Mouse (Mus musculus): Measurements from ENCODE around the gene Gm20431. TPM values are rescaled to one million over a fixed set of nuclear protein-coding genes. Genes with fewer than 3 reads are reported as not detected.

The Gm20431 gene
- polyA plus RNA-seq, 1 experiment from 2014 or later = 8.2 TPM

DNA sequence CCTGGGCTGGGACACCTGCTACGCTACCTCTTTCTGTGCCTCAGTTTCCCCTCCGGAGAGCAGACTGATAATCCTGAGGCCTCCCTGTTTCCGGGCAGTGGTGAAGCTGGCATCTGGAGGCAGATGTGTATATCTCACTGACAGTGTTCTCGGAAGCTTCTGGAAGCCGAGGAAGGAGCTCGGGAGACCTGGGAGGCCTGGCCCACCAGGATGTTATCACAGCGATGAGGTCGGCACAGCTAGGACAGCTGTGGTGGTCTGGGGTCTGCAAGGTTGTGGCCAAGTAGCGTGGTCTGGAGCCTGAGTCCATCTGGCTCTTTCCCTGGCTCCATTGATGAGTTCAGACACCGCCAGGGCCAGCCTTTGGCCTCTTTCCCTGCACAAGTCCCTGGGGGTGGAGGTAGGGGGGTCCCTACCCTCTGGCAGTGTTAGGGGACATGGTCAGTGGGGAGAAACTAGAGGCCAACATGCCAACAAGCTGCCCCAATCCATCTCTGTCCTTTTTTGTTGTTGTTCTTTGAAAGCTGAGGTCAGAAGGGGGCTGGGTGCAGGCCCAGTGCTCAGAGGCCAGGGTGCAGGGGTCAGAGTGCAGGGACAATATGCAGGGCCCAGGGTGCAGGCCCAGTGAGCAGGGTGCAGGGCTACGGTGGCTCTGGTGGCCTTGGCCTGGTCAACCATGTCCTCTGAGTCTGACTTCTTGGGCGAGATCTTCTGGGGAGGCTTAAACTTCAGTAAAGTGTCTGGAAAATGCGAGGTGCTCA, 96.6 kb downstream of the Gm20431 start:
- H3K27me3 ChIP-seq (replicated peaks; ENCODE audit: control insufficient read depth, insufficient read depth, low read length) = no peaks in the 10 kb centered on the region; the same call in 1 of the 2 replicates
- H3K36me3 ChIP-seq (ENCODE audit: control insufficient read depth, insufficient read depth) = no peaks in the 10 kb centered on the region
- H3K9me3 ChIP-seq (ENCODE audit: control insufficient read depth, low read length) = no peaks in the 10 kb centered on the region
- 89% methylated on average over 13 of the region's 13 CpGs for WGBS
- no peak overlapping the region for H3K4me3 ChIP-seq (replicated peaks; ENCODE audit: low read length)
- no peak for ATAC-seq
- H3K9ac ChIP-seq (replicated peaks; ENCODE audit: low read depth, low read length) = no peak overlapping the region
- H3K4me2 ChIP-seq (ENCODE audit: low read length) = no peak overlapping the region
- peaks cover 20% of the 10 kb centered on the region for H3K4me1 ChIP-seq (replicated peaks; ENCODE audit: control insufficient read depth, insufficient read depth, low read length)
- no peak overlapping the region for H3K27ac ChIP-seq (ENCODE audit: low read length)

DNA sequence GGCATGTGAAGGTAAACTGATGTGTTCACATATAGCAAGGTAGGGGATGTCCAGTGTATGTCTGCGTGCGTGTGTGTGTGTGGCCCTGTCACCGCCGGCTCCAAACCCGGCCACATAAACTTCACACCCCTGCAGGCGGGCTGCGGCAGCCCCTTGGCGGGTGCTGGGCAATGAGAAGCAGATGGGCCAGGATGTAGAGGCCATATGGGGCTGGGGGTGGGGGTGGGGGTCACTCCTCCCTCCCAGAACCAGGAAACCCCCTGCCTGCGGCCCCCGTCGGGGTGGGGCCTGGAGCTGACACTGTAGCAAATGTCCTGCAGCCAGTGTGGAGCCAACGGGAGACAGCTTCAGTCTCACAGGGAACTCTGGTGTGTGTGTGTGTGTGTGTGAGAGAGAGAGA, 97.6 kb downstream of the Gm20431 start:
- no peaks in the 10 kb centered on the region; the same call in 1 of the 2 replicates for H3K27me3 ChIP-seq (replicated peaks; ENCODE audit: control insufficient read depth, insufficient read depth, low read length)
- no peaks in the 10 kb centered on the region for H3K9me3 ChIP-seq (ENCODE audit: control insufficient read depth, low read length)
- H3K4me3 ChIP-seq (replicated peaks; ENCODE audit: low read length) = no peak overlapping the region
- 51% methylated on average over 12 of the region's 12 CpGs for WGBS
- H3K4me2 ChIP-seq (ENCODE audit: low read length) = no peak overlapping the region
- H3K9ac ChIP-seq (replicated peaks; ENCODE audit: low read depth, low read length) = no peak overlapping the region
- peaks cover 25% of the 10 kb centered on the region for H3K4me1 ChIP-seq (replicated peaks; ENCODE audit: control insufficient read depth, insufficient read depth, low read length)
- no peak overlapping the region for H3K27ac ChIP-seq (ENCODE audit: low read length)
- ATAC-seq = peak; percentile 28; the same call in 1 of the 2 replicates
- no peaks in the 10 kb centered on the region for H3K36me3 ChIP-seq (ENCODE audit: control insufficient read depth, insufficient read depth)

DNA sequence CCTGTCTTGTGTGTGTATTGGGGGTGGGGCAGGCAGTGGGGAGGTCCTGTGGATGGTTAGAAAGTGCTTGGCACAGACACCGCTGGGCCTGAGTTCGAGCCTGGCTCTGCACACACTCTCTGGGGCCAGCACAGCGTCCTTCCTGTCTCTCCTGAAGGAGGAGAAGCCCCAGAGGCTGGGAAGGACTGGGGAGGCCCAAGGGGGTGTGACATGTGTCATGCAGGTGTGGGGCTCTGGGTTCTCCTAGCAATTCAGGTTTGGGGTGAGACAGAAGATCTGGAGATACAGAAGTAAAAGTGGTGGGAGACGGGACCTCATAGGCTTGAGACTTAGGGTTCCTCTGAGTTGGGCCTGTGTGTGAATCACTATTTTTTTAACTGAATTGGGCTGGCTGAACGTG, 98.3 kb downstream of the Gm20431 start:
- WGBS = 78% methylated on average over 5 of the region's 5 CpGs
- H3K4me2 ChIP-seq (ENCODE audit: low read length) = no peak overlapping the region
- H3K4me1 ChIP-seq (replicated peaks; ENCODE audit: control insufficient read depth, insufficient read depth, low read length) = peaks cover 25% of the 10 kb centered on the region
- no peak overlapping the region for H3K4me3 ChIP-seq (replicated peaks; ENCODE audit: low read length)
- no peak overlapping the region for H3K9ac ChIP-seq (replicated peaks; ENCODE audit: low read depth, low read length)
- ATAC-seq = no peak
- no peaks in the 10 kb centered on the region; the same call in 1 of the 2 replicates for H3K27me3 ChIP-seq (replicated peaks; ENCODE audit: control insufficient read depth, insufficient read depth, low read length)
- H3K27ac ChIP-seq (ENCODE audit: low read length) = no peak overlapping the region
- no peaks in the 10 kb centered on the region for H3K36me3 ChIP-seq (ENCODE audit: control insufficient read depth, insufficient read depth)
- no peaks in the 10 kb centered on the region for H3K9me3 ChIP-seq (ENCODE audit: control insufficient read depth, low read length)

DNA sequence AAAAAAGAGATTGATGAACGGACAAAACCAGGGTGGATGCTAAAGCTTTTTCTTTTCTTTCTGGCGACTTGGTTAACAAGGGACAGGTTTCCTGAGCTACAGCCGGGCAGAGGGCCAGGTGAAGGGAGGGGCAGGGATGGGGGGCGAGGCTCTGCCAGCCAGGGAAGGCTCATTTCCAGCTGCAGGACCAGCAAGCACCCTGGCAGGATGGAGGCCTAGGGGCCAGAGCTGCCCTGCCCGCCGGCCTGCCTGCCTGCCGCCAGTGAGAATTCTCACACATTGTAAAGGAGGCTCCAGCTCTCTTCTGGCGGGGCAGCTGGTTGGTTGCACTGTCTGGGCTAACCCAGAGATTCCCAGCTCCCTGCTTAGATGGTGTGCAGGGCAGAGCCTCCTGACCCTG, 99.2 kb downstream of the Gm20431 start:
- H3K4me3 ChIP-seq (replicated peaks; ENCODE audit: low read length) = no peak overlapping the region
- H3K4me2 ChIP-seq (ENCODE audit: low read length) = no peak overlapping the region
- no peaks in the 10 kb centered on the region for H3K36me3 ChIP-seq (ENCODE audit: control insufficient read depth, insufficient read depth)
- no peak overlapping the region for H3K27ac ChIP-seq (ENCODE audit: low read length)
- 11% methylated on average over 8 of the region's 8 CpGs for WGBS
- peaks cover 25% of the 10 kb centered on the region for H3K4me1 ChIP-seq (replicated peaks; ENCODE audit: control insufficient read depth, insufficient read depth, low read length)
- no peaks in the 10 kb centered on the region; the same call in 1 of the 2 replicates for H3K27me3 ChIP-seq (replicated peaks; ENCODE audit: control insufficient read depth, insufficient read depth, low read length)
- no peaks in the 10 kb centered on the region for H3K9me3 ChIP-seq (ENCODE audit: control insufficient read depth, low read length)
- no peak overlapping the region for H3K9ac ChIP-seq (replicated peaks; ENCODE audit: low read depth, low read length)
- no peak; the same call in 1 of the 2 replicates for ATAC-seq

- Histone ChIP-seq H3K9me3 (ENCODE audit: control insufficient read depth, low read length) (no peaks in the 10 kb centered on the region), H3K27ac (ENCODE audit: low read length) (no peak overlapping the region), H3K4me1 (replicated peaks; ENCODE audit: control insufficient read depth, insufficient read depth, low read length) (peaks cover 23% of the 10 kb centered on the region), H3K27me3 (replicated peaks; ENCODE audit: control insufficient read depth, insufficient read depth, low read length) (no peaks in the 10 kb centered on the region; the same call in 1 of the 2 replicates), H3K4me3 (replicated peaks; ENCODE audit: low read length) (peak overlapping the region; percentile 23; the same call in 1 of the 2 replicates), H3K9ac (replicated peaks; ENCODE audit: low read depth, low read length) (peak overlapping the region; percentile 51), H3K36me3 (ENCODE audit: control insufficient read depth, insufficient read depth) (no peaks in the 10 kb centered on the region), H3K4me2 (ENCODE audit: low read length) (peak overlapping the region; percentile 42)
- ATAC-seq = no peak
- 17% methylated on average over 24 of the region's 27 CpGs for WGBS
These were observed 101.9 kb downstream of the Gm20431 start for GRCm38 (mm10) chr2:167559413-167559812.

Small RNA genes lying within 50 kb of the gene (microRNA-seq; reads per million reads assigned to microRNA genes)
- gene Gm22355 = not detected

Other genes with a start within 250 kb of the Gm20431 start
- 21.1 and 24.0 TPM in 2 replicates for gene Slc9a8, start 239.8 kb downstream of the Gm20431 start, polyA plus RNA-seq (2015; fragmentation: Nextera tagmentation; extraction: Ambion mirVana)
- 133 and 140 TPM in 2 replicates for gene Rnf114, start 168.9 kb downstream of the Gm20431 start, polyA plus RNA-seq (2015; fragmentation: Nextera tagmentation; extraction: Ambion mirVana)
- 34.8 and 37.6 TPM in 2 replicates for gene Spata2, start 168.6 kb downstream of the Gm20431 start, polyA plus RNA-seq (2015; fragmentation: Nextera tagmentation; extraction: Ambion mirVana)
- 4.3 and 4.4 TPM in 2 replicates for gene Snai1, start 123.3 kb downstream of the Gm20431 start, polyA plus RNA-seq (2015; fragmentation: Nextera tagmentation; extraction: Ambion mirVana)
- gene Ube2v1, start 29.4 kb downstream of the Gm20431 start, polyA plus RNA-seq (2015; fragmentation: Nextera tagmentation; extraction: Ambion mirVana) = 273 and 281 TPM in 2 replicates
- 0.32 and 0.56 TPM in 2 replicates for gene Cebpb, start 27.4 kb upstream of the Gm20431 start, polyA plus RNA-seq (2015; fragmentation: Nextera tagmentation; extraction: Ambion mirVana)
- gene Tmem189, start 28.3 kb upstream of the Gm20431 start, polyA plus RNA-seq (2015; fragmentation: Nextera tagmentation; extraction: Ambion mirVana) = 30.2 and 30.6 TPM in 2 replicates